ENCODE assay signal across 1 mouse cellular context in the genomic region with DNA sequence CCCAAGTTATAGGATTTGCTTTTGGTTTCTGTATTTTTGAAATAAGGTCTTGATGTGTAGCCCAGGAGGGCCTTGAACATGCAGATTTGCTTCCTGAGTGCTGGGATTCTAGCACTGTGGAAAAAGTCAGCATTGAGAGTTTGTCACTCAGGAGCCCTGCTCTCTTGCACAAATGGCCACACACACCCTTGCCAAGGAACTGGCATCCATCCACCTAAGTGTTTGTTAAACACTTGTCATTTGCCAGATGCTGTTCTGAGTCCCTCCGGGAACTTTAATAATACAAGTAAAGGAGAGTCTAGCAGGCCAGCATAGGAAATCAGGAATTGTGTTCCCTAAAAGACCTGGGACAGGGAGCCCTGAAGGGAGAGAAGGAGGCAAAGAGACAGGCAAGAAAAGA.
TF ChIP-seq lines count a peak whose summit lies in the region.

No protein-coding gene starts in this region.

TF ChIP-seq in CH12.LX, 34 proteins besides CTCF, POLR2A, EP300 and RAD21 (continued from another document):
- TF ChIP-seq TBP (conservative IDR thresholded peaks at IDR 0.05; ENCODE audit: low read depth, low read length), result no peak
- no peak for TF ChIP-seq USF2 (conservative IDR thresholded peaks at IDR 0.05; ENCODE audit: low read depth, low read length)
- no peak for TF ChIP-seq GABPA (IDR thresholded peaks at IDR 0.05; ENCODE audit: insufficient replicate concordance, low read depth, low read length)
- TF ChIP-seq MXI1 (IDR thresholded peaks at IDR 0.05; ENCODE audit: low read depth, low read length), result no peak
- TF ChIP-seq NRF1 (IDR thresholded peaks at IDR 0.05; ENCODE audit: low read depth, low read length), result no peak
- TF ChIP-seq IRF4 (IDR thresholded peaks at IDR 0.05; ENCODE audit: low read depth, low read length), result no peak
- no peak for TF ChIP-seq CHD2 (IDR thresholded peaks at IDR 0.05; ENCODE audit: low read length)
- no peak for TF ChIP-seq NELFE (IDR thresholded peaks at IDR 0.05; ENCODE audit: low read depth, low read length)
- no peak for TF ChIP-seq CHD1 (IDR thresholded peaks at IDR 0.05; ENCODE audit: low read depth, low read length)
- TF ChIP-seq RCOR1 (conservative IDR thresholded peaks at IDR 0.05; ENCODE audit: low read depth, low read length), result no peak
- no peak for TF ChIP-seq MAZ (IDR thresholded peaks at IDR 0.05; ENCODE audit: low read depth, low read length)
